Comparison of ENCODE assay signal across 13 mouse cellular contexts in the genomic region with DNA sequence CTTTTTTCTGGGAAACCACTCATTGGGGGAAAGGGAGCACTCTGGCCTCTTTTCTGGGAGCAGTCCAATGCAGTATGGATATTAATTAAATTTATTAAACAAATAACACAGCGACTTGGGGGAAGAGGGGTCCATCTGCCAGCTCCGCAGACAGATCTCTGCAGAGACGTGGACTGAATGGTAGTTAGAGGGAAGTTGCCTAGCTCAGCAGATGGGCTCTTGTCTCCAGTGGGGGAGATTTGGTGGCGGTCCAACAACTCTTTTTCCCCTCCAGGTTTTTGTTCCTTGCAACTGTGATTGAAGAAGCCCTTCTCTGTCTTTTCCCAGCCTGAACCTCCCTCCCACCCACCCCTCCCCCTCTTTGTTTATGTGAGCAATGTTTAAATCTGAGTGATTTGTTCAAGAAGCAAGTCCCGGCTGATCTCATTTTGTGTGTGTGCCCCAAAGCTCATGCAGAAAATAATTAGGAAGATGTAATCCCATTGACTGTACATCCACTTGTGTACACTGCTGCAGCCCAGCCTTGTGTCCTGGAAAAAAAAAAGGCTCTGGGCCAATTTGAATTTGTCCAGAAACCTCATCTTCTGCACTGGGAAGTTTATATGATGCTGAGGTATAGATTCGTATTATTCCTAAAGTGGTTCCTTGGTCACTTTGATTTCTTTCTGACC. TPM values are rescaled to one million over a fixed set of nuclear protein-coding genes. Genes with fewer than 3 reads are reported as not detected.
DNase-seq lines count a peak whose midpoint lies in the region; ATAC-seq and TF ChIP-seq lines count a peak whose summit lies in the region.
"Had no signal": no experiment of that assay in that cellular context is flagged by ENCODE, and none has a peak within 500 bp of the region (broad histone marks: within the 10 kb centered on the region; RNA-seq: fewer than 3 reads in every experiment).

No protein-coding gene starts in this region.

- H3K9me3 ChIP-seq in lung, embryonic 14.5 days (ENCODE audit: low read depth, low read length), result no peaks in the 10 kb centered on the region
- no peaks in the 10 kb centered on the region for H3K9me3 ChIP-seq in forebrain, postnatal 0 days (ENCODE audit: low read length)
- H3K9me3 ChIP-seq in midbrain, embryonic 13.5 days, result no peaks in the 10 kb centered on the region
- H3K9me3 ChIP-seq: limb, embryonic 12.5 days had no signal

- H3K9ac ChIP-seq in lung, embryonic 14.5 days, result no peak overlapping the region
- no peak overlapping the region for H3K9ac ChIP-seq in forebrain, postnatal 0 days
- no peak overlapping the region for H3K9ac ChIP-seq in midbrain, embryonic 13.5 days (replicated peaks)
- H3K9ac ChIP-seq: limb, embryonic 12.5 days had no signal

- no peak for TF ChIP-seq CTCF in lung, embryonic 14.5 days (IDR thresholded peaks at IDR 0.05; ENCODE audit: low read depth)
- TF ChIP-seq CTCF in forebrain, postnatal 0 days (IDR thresholded peaks at IDR 0.05; ENCODE audit: low read depth), result no peak

- peak overlapping the region; percentile 33; the same call in 1 of the 2 replicates for H3K4me2 ChIP-seq in lung, embryonic 14.5 days
- no peak overlapping the region for H3K4me2 ChIP-seq in forebrain, postnatal 0 days (ENCODE audit: low read depth)
- H3K4me2 ChIP-seq in midbrain, embryonic 13.5 days (replicated peaks), result no peak overlapping the region
- H3K4me2 ChIP-seq: limb, embryonic 12.5 days had no signal

- no peak overlapping the region for H3K4me3 ChIP-seq in lung, embryonic 14.5 days (ENCODE audit: low read depth, low read length)
- H3K4me3 ChIP-seq in forebrain, postnatal 0 days (ENCODE audit: low read depth, low read length), result no peak overlapping the region
- H3K4me3 ChIP-seq in midbrain, embryonic 13.5 days (replicated peaks), result no peak overlapping the region
- H3K4me3 ChIP-seq: limb, embryonic 12.5 days had no signal

- WGBS in lung, embryonic 14.5 days, result 25% methylated on average over 6 of the region's 6 CpGs
- 13% methylated on average over 6 of the region's 6 CpGs for WGBS in forebrain, postnatal 0 days
- WGBS in midbrain, embryonic 13.5 days, result 35% methylated on average over 6 of the region's 6 CpGs

- DNase-seq in cerebellum, postnatal 4 days (ENCODE audit: low spot score in 2 of 2), result peak; percentile 42 to 86
- no peak for DNase-seq in cerebellum, adult 9-10 months
- peak; percentile 79 for DNase-seq in lung, embryonic 14.5 days
- DNase-seq in lung, postnatal 36 days, result no peak
- DNase-seq in forebrain, postnatal 0 days, result peak; percentile 77
- no peak for DNase-seq in urinary bladder, postnatal 10 days (ENCODE audit: low spot score)
- DNase-seq in spleen, postnatal 14 days (ENCODE audit: low spot score in 2 of 2), result no peak
- DNase-seq: adrenal gland, postnatal 10 days; heart, adult 18-20 months; kidney, adult 11 months; lung, postnatal 14 days had no signal

- H3K36me3 ChIP-seq in lung, embryonic 14.5 days (ENCODE audit: insufficient read depth), result no peaks in the 10 kb centered on the region
- no peaks in the 10 kb centered on the region for H3K36me3 ChIP-seq in forebrain, postnatal 0 days (ENCODE audit: insufficient read depth)
- H3K36me3 ChIP-seq in midbrain, embryonic 13.5 days, result no peaks in the 10 kb centered on the region
- H3K36me3 ChIP-seq: limb, embryonic 12.5 days had no signal

- no peaks in the 10 kb centered on the region for H3K27me3 ChIP-seq in lung, embryonic 14.5 days (ENCODE audit: insufficient read depth, low read length)
- peaks cover 4% of the 10 kb centered on the region; the same call in 1 of the 2 replicates for H3K27me3 ChIP-seq in forebrain, postnatal 0 days (ENCODE audit: insufficient read depth, low read length)
- no peaks in the 10 kb centered on the region for H3K27me3 ChIP-seq in midbrain, embryonic 13.5 days
- H3K27me3 ChIP-seq: limb, embryonic 12.5 days had no signal

- peak; percentile 87 for ATAC-seq in lung, embryonic 14.5 days (ENCODE audit: insufficient read depth)
- ATAC-seq in forebrain, postnatal 0 days, result peak; percentile 73
- peak; percentile 93 for ATAC-seq in midbrain, embryonic 13.5 days

- H3K27ac ChIP-seq in lung, embryonic 14.5 days (ENCODE audit: low read depth), result no peak overlapping the region
- no peak overlapping the region for H3K27ac ChIP-seq in forebrain, postnatal 0 days (ENCODE audit: low read depth, low read length)
- no peak overlapping the region; the same call in 1 of the 2 replicates for H3K27ac ChIP-seq in midbrain, embryonic 13.5 days
- H3K27ac ChIP-seq: limb, embryonic 12.5 days had no signal

- H3K4me1 ChIP-seq in lung, embryonic 14.5 days (ENCODE audit: insufficient read depth), result no peaks in the 10 kb centered on the region
- H3K4me1 ChIP-seq in forebrain, postnatal 0 days (ENCODE audit: insufficient read depth), result no peaks in the 10 kb centered on the region
- peaks cover 10% of the 10 kb centered on the region; the same call in 1 of the 2 replicates for H3K4me1 ChIP-seq in midbrain, embryonic 13.5 days (replicated peaks)
- H3K4me1 ChIP-seq: limb, embryonic 12.5 days had no signal

RNA-seq across cellular contexts. Expression of gene Them7, which starts 58.4 kb away (rescaled TPM):
- 0.16 and 0.18 TPM in 2 replicates for polyA plus RNA-seq in lung, embryonic 14.5 days (2014; fragmentation: Nextera tagmentation; extraction: Ambion mirVana)
- not detected in 2 replicates for total RNA-seq in forebrain, postnatal 0 days (2014; rRNA removed)
- not detected in 2 replicates for polyA plus RNA-seq in forebrain, postnatal 0 days (2015; fragmentation: Nextera tagmentation; extraction: Ambion mirVana)
- not detected in 2 replicates for polyA plus RNA-seq in midbrain, embryonic 13.5 days (2015; fragmentation: Nextera tagmentation; extraction: Ambion mirVana)

Comparison
In these comparisons a context has a peak if more than half of its experiments do, and no peak if none do; other contexts are left out.
1. DNase-seq: peak in cerebellum, postnatal 4 days (2 of 2), lung, embryonic 14.5 days (single experiment) and forebrain, postnatal 0 days (single experiment); none in cerebellum, adult 9-10 months (single experiment), lung, postnatal 36 days (single experiment), urinary bladder, postnatal 10 days (single experiment) and spleen, postnatal 14 days (0 of 2).
2. Peak in every context shown above with its lines, with median percentiles within 50 percentile points of each other: ATAC-seq.